Mouse (Mus musculus): Measurements from ENCODE around the gene Slc17a7. TPM values are rescaled to one million over a fixed set of nuclear protein-coding genes. Genes with fewer than 3 reads are reported as not detected.

Gene Slc17a7
- total and polyA plus RNA-seq, 3 experiments = 0.11 TPM; not detected in 2

GRCm38 (mm10) chr7:45127700-45128224 lies 36.0 kb upstream of the Slc17a7 start:
- H3K79me2 ChIP-seq (replicated peaks; ENCODE audit: control insufficient read depth, extremely low read depth, insufficient read depth, poor library complexity, severe bottlenecking) = peaks cover 41% of the 10 kb centered on the region
- H3K4me2 ChIP-seq (ENCODE audit: insufficient read depth, low read depth, poor library complexity, severe bottlenecking) = 0 out of 2 replicates have a peak overlapping the region, but pooled peaks have one; percentile 68
- peaks cover 25 to 52% of the 10 kb centered on the region in 2 experiments for H3K36me3 ChIP-seq (replicated peaks in 1 of 2; ENCODE audit: control insufficient read depth in 1 of 2, insufficient read depth in 1 of 2, low read length in 1 of 2)
- dilution Hi-C loops (cut with MboI; ENCODE audit: extremely low pct_ligation_motif_present, extremely low pct_unique_long_range_greater_than_20kb, low sequenced_read_pairs) = no loop called here
- peak overlapping the region; percentile 100 for H3K9ac ChIP-seq (ENCODE audit: insufficient read depth, low read depth)
- TF ChIP-seq POLR2AphosphoS2 (IDR thresholded peaks at IDR 0.05; ENCODE audit: low read depth, low read length) (no peak; the same call in 1 of the 2 replicates), RAD21 (IDR thresholded peaks at IDR 0.05; ENCODE audit: low read depth, low read length) (no peak), MAX (IDR thresholded peaks at IDR 0.05; ENCODE audit: low read length) (no peak), ZC3H11A (IDR thresholded peaks at IDR 0.05; ENCODE audit: low read depth, low read length) (no peak), ELF1 (IDR thresholded peaks at IDR 0.05; ENCODE audit: low read depth, low read length) (no peak), USF1 (IDR thresholded peaks at IDR 0.05; ENCODE audit: low read depth, low read length) (no peak), USF2 (conservative IDR thresholded peaks at IDR 0.05; ENCODE audit: low read depth, low read length) (no peak), MYC (IDR thresholded peaks at IDR 0.05; ENCODE audit: low read depth, low read length) (no peak), HCFC1 (IDR thresholded peaks at IDR 0.05; ENCODE audit: low read depth, low read length) (no peak), ZNF384 (IDR thresholded peaks at IDR 0.05; ENCODE audit: low read depth, low read length) (no peak), TBP (conservative IDR thresholded peaks at IDR 0.05; ENCODE audit: low read depth, low read length) (peak; percentile 34; the same call in 1 of the 2 replicates), CHD2 (IDR thresholded peaks at IDR 0.05; ENCODE audit: low read length) (0 out of 2 replicates have a peak, but pooled peaks have one; percentile 1), RCOR1 (conservative IDR thresholded peaks at IDR 0.05; ENCODE audit: low read depth, low read length) (no peak)
- peaks cover 10 to 22% of the 10 kb centered on the region in 2 experiments for H3K4me1 ChIP-seq (ENCODE audit: control insufficient read depth in 1 of 2, insufficient read depth in 2 of 2)
- peak overlapping the region; percentile 93 for H3K27ac ChIP-seq (ENCODE audit: insufficient read depth, low read depth)
- in situ Hi-C loops (cut with MboI; ENCODE audit: low pct_ligation_motif_present, low pct_unique_long_range_greater_than_20kb, low sequenced_read_pairs) = loop anchor here (5.0 kb wide), 1 partner anchor 45 kb away; no protein-coding TSS in a partner anchor
- DNase-seq (ENCODE audit: extremely low read depth) = no peak
- H3K27me3 ChIP-seq (replicated peaks) = no peaks in the 10 kb centered on the region
- peak overlapping the region; percentile 93 to 100 (median 94) for H3K4me3 ChIP-seq (replicated peaks in 1 of 3; ENCODE audit: low read depth in 2 of 3, low read length in 2 of 3, poor library complexity in 1 of 3)
- H3K9me3 ChIP-seq (replicated peaks; ENCODE audit: low read length) = no peaks in the 10 kb centered on the region

GRCm38 (mm10) chr7:45128624-45129246 lies 35.0 kb upstream of the Slc17a7 start, which contains the start of gene Rpl13a:
Gene Rpl13a (minus strand): TSS chr7:45128761.
- dilution Hi-C loops (cut with MboI; ENCODE audit: extremely low pct_ligation_motif_present, extremely low pct_unique_long_range_greater_than_20kb, low sequenced_read_pairs) (no loop called here), in situ Hi-C loops (cut with MboI; ENCODE audit: low pct_ligation_motif_present, low pct_unique_long_range_greater_than_20kb, low sequenced_read_pairs) (loop anchor here (5.0 kb wide), 1 partner anchor 46 kb away; no protein-coding TSS in a partner anchor)
- peaks cover 33% of the 10 kb centered on the region for H3K79me2 ChIP-seq (replicated peaks; ENCODE audit: control insufficient read depth, extremely low read depth, insufficient read depth, poor library complexity, severe bottlenecking)
- peaks cover 8 to 20% of the 10 kb centered on the region in 2 experiments for H3K4me1 ChIP-seq (ENCODE audit: control insufficient read depth in 1 of 2, insufficient read depth in 2 of 2)
- peaks cover 3% of the 10 kb centered on the region for H3K9me3 ChIP-seq (replicated peaks; ENCODE audit: low read length)
- H3K36me3 ChIP-seq (replicated peaks in 1 of 2; ENCODE audit: control insufficient read depth in 1 of 2, insufficient read depth in 1 of 2, low read length in 1 of 2) = peaks cover 21 to 52% of the 10 kb centered on the region in 2 experiments
- peak within 1 kb of the TSS; percentile 100 for H3K9ac ChIP-seq (ENCODE audit: insufficient read depth, low read depth)
- DNase-seq (ENCODE audit: extremely low read depth) = peak; percentile 99
- peak within 1 kb of the TSS; percentile 93 for H3K27ac ChIP-seq (ENCODE audit: insufficient read depth, low read depth)
- peak within 1 kb of the TSS; percentile 93 to 100 (median 94) for H3K4me3 ChIP-seq (replicated peaks in 1 of 3; ENCODE audit: low read depth in 2 of 3, low read length in 2 of 3, poor library complexity in 1 of 3)
- H3K27me3 ChIP-seq (replicated peaks) = no peaks in the 10 kb centered on the region
- peak within 1 kb of the TSS; percentile 68 for H3K4me2 ChIP-seq (ENCODE audit: insufficient read depth, low read depth, poor library complexity, severe bottlenecking)
- TF ChIP-seq MAZ (IDR thresholded peaks at IDR 0.05; ENCODE audit: low read depth, low read length) (peak; percentile 56), USF1 (IDR thresholded peaks at IDR 0.05; ENCODE audit: low read depth, low read length) (peak; percentile 92), GABPA (IDR thresholded peaks at IDR 0.05; ENCODE audit: insufficient replicate concordance, low read depth, low read length) (no peak), CHD1 (IDR thresholded peaks at IDR 0.05; ENCODE audit: low read depth, low read length) (peak; percentile 29; the same call in 1 of the 2 replicates), TCF12 (IDR thresholded peaks at IDR 0.05; ENCODE audit: low read depth, low read length) (peak; percentile 96), RAD21 (IDR thresholded peaks at IDR 0.05; ENCODE audit: low read depth, low read length) (peak; percentile 36), ETS1 (conservative IDR thresholded peaks at IDR 0.05; ENCODE audit: low read depth, low read length) (0 out of 2 replicates have a peak, but pooled peaks have one; percentile 13), ELF1 (IDR thresholded peaks at IDR 0.05; ENCODE audit: low read depth, low read length) (peak; percentile 79), ZNF384 (IDR thresholded peaks at IDR 0.05; ENCODE audit: low read depth, low read length) (no peak), ZC3H11A (IDR thresholded peaks at IDR 0.05; ENCODE audit: low read depth, low read length) (no peak), SMC3 (IDR thresholded peaks at IDR 0.05; ENCODE audit: low read depth, low read length) (peak; percentile 56), CTCF (conservative IDR thresholded peaks at IDR 0.05 in 1 of 2, IDR thresholded peaks at IDR 0.05 in 1 of 2; ENCODE audit: low read depth in 2 of 2, low read length in 2 of 2) (peak; percentile 10 to 80; a peak in 2 of 4 replicates), CHD2 (IDR thresholded peaks at IDR 0.05; ENCODE audit: low read length) (peak; percentile 82), MYC (IDR thresholded peaks at IDR 0.05; ENCODE audit: low read depth, low read length) (peak; percentile 99), E2F4 (IDR thresholded peaks at IDR 0.05; ENCODE audit: insufficient replicate concordance, low read depth, low read length) (0 out of 2 replicates have a peak, but pooled peaks have one; percentile 33), MXI1 (IDR thresholded peaks at IDR 0.05; ENCODE audit: low read depth, low read length) (peak; percentile 96), NELFE (IDR thresholded peaks at IDR 0.05; ENCODE audit: low read depth, low read length) (peak; percentile 98), NRF1 (IDR thresholded peaks at IDR 0.05; ENCODE audit: low read depth, low read length) (peak; percentile 82), POLR2AphosphoS2 (IDR thresholded peaks at IDR 0.05; ENCODE audit: low read depth, low read length) (peak; percentile 96), JUND (conservative IDR thresholded peaks at IDR 0.05; ENCODE audit: low read depth, low read length) (no peak), MAFK (IDR thresholded peaks at IDR 0.05; ENCODE audit: insufficient replicate concordance, low read length) (no peak), MAX (IDR thresholded peaks at IDR 0.05; ENCODE audit: low read length) (peak; percentile 99), POLR2A (IDR thresholded peaks at IDR 0.05; ENCODE audit: low read depth, low read length) (peak; percentile 97), TBP (conservative IDR thresholded peaks at IDR 0.05; ENCODE audit: low read depth, low read length) (peak; percentile 96), RCOR1 (conservative IDR thresholded peaks at IDR 0.05; ENCODE audit: low read depth, low read length) (peak; percentile 83), JUN (IDR thresholded peaks at IDR 0.05; ENCODE audit: insufficient read depth, low read depth, low read length) (no peak)
